Mouse (Mus musculus) cerebellum, postnatal 14 days (tissue): ENCODE results near the gene Fam129a.
A peak's percentile ranks its signal among the peaks of the same experiment; 100 is the strongest.

Source experiments
- DNase-seq, 2 experiments: peaks; one replicate each; pipeline ENCODE4 v3.0.0; 2021; ENCODE audit warnings: mixed read lengths in 2 of 2

Gene Fam129a

GRCm38 (mm10) chr1:151667351-151668074 lies 96.5 kb downstream of the Fam129a start:
- DNase-seq: no peak

- DNase-seq: no peak
Measured at GRCm38 (mm10) chr1:151670006-151670591, 99.1 kb downstream of the Fam129a start.

GRCm38 (mm10) chr1:151675684-151676083 lies 104.7 kb downstream of the Fam129a start:
- no peak for DNase-seq

GRCm38 (mm10) chr1:151677185-151677809 lies 106.3 kb downstream of the Fam129a start:
- no peak for DNase-seq

GRCm38 (mm10) chr1:151677975-151678374 lies 107.0 kb downstream of the Fam129a start:
- DNase-seq: no peak

- no peak for DNase-seq
Measured at GRCm38 (mm10) chr1:151679153-151679552, 108.2 kb downstream of the Fam129a start.

- DNase-seq: no peak
Measured at GRCm38 (mm10) chr1:151679883-151680613, 109.1 kb downstream of the Fam129a start.

GRCm38 (mm10) chr1:151680971-151681370 lies 110.0 kb downstream of the Fam129a start:
- DNase-seq: peak in 1 of 2 experiments; percentile 13

- DNase-seq: no peak
Measured at GRCm38 (mm10) chr1:151682896-151683295, 111.9 kb downstream of the Fam129a start.

- DNase-seq: no peak
Measured at GRCm38 (mm10) chr1:151684451-151684892, 113.5 kb downstream of the Fam129a start.

GRCm38 (mm10) chr1:151684978-151685377 lies 114.0 kb downstream of the Fam129a start:
- DNase-seq: no peak

GRCm38 (mm10) chr1:151685666-151686309 lies 114.8 kb downstream of the Fam129a start:
- no peak for DNase-seq

- DNase-seq: no peak
Measured at GRCm38 (mm10) chr1:151686696-151687095, 115.7 kb downstream of the Fam129a start.

GRCm38 (mm10) chr1:151689032-151689431 lies 118.0 kb downstream of the Fam129a start:
- no peak for DNase-seq

GRCm38 (mm10) chr1:151689561-151689960 lies 118.6 kb downstream of the Fam129a start:
- DNase-seq: no peak

GRCm38 (mm10) chr1:151690061-151690460 lies 119.1 kb downstream of the Fam129a start:
- DNase-seq: no peak

GRCm38 (mm10) chr1:151690583-151691193 lies 119.7 kb downstream of the Fam129a start:
- no peak for DNase-seq

GRCm38 (mm10) chr1:151692867-151693266 lies 121.9 kb downstream of the Fam129a start:
- DNase-seq: peak; percentile 23 to 25

- DNase-seq: no peak
Measured at GRCm38 (mm10) chr1:151696751-151697150, 125.8 kb downstream of the Fam129a start.

GRCm38 (mm10) chr1:151697901-151698641 lies 127.1 kb downstream of the Fam129a start:
- no peak for DNase-seq

- no peak for DNase-seq
Measured at GRCm38 (mm10) chr1:151699363-151699762, 128.4 kb downstream of the Fam129a start.
